ENCODE assay signal across 11 mouse cellular contexts in genomic region chr7:99065391-99065831, GRCm38 (mm10).
DNase-seq lines count a peak whose midpoint lies in the region; ATAC-seq and TF ChIP-seq lines count a peak whose summit lies in the region.
"Had no signal": no experiment of that assay in that cellular context is flagged by ENCODE, and none has a peak within 500 bp of the region (broad histone marks: within the 10 kb centered on the region; RNA-seq: fewer than 3 reads in every experiment).

No protein-coding gene starts in this region.

- DNase-seq in hindbrain, embryonic 10.5 days (ENCODE audit: low spot score) = peak; percentile 7
- DNase-seq in hindbrain, postnatal 0 days (ENCODE audit: low spot score) = no peak
- peak; percentile 47 for DNase-seq in embryo, embryonic 11.5 days (ENCODE audit: low read depth, low spot score)
- peak; percentile 17 for DNase-seq in midbrain, embryonic 14.5 days
- no peak for DNase-seq in right cerebral cortex, postnatal 10 days (ENCODE audit: low spot score in 2 of 2)
- DNase-seq in frontal cortex, postnatal 14 days (ENCODE audit: low spot score in 2 of 2) = no peak

- peaks cover 12% of the 10 kb centered on the region for H3K4me1 ChIP-seq in hindbrain, embryonic 10.5 days (replicated peaks)
- H3K4me1 ChIP-seq in hindbrain, postnatal 0 days (ENCODE audit: insufficient read depth, low read length) = no peaks in the 10 kb centered on the region
- H3K4me1 ChIP-seq in hindbrain, embryonic 16.5 days (ENCODE audit: control insufficient read depth, insufficient read depth, low read depth, low read length) = no peaks in the 10 kb centered on the region; the same call in 1 of the 2 replicates
- H3K4me1 ChIP-seq in midbrain, embryonic 14.5 days (ENCODE audit: control insufficient read depth, insufficient read depth, low read length) = 0 out of 2 replicates have a peak, but pooled peaks cover 4% of the 10 kb centered on the region

- WGBS in hindbrain, embryonic 10.5 days = 9% methylated on average over 11 of the region's 11 CpGs
- 21% methylated on average over 11 of the region's 11 CpGs for WGBS in hindbrain, postnatal 0 days
- 11% methylated on average over 11 of the region's 11 CpGs for WGBS in hindbrain, embryonic 16.5 days
- 5% methylated on average over 11 of the region's 11 CpGs for WGBS in midbrain, embryonic 14.5 days

- no peaks in the 10 kb centered on the region for H3K36me3 ChIP-seq in hindbrain, embryonic 10.5 days
- no peaks in the 10 kb centered on the region for H3K36me3 ChIP-seq in hindbrain, postnatal 0 days (ENCODE audit: insufficient read depth, low read length)
- no peaks in the 10 kb centered on the region for H3K36me3 ChIP-seq in hindbrain, embryonic 16.5 days (ENCODE audit: control insufficient read depth, insufficient read depth, low read length)
- no peaks in the 10 kb centered on the region for H3K36me3 ChIP-seq in midbrain, embryonic 14.5 days (ENCODE audit: control insufficient read depth, insufficient read depth, low read length)

- H3K4me2 ChIP-seq in hindbrain, postnatal 0 days (ENCODE audit: low read depth, low read length) = no peak overlapping the region
- no peak overlapping the region for H3K4me2 ChIP-seq in hindbrain, embryonic 16.5 days (ENCODE audit: low read length)
- no peak overlapping the region for H3K4me2 ChIP-seq in midbrain, embryonic 14.5 days (ENCODE audit: low read length)
- H3K4me2 ChIP-seq: liver, embryonic 11.5 days had no signal

- ATAC-seq in hindbrain, postnatal 0 days = no peak
- no peak for ATAC-seq in hindbrain, embryonic 16.5 days
- no peak for ATAC-seq in midbrain, embryonic 14.5 days (ENCODE audit: low FRiP score, low TSS enrichment)
- ATAC-seq in megakaryocyte progenitor cell, adult 5-6 weeks (replicated peaks; ENCODE audit: poor library complexity) = no peak

- 0 out of 2 replicates have a peak overlapping the region, but pooled peaks have one; percentile 13 for H3K27ac ChIP-seq in hindbrain, embryonic 10.5 days
- no peak overlapping the region for H3K27ac ChIP-seq in hindbrain, postnatal 0 days
- 0 out of 2 replicates have a peak overlapping the region, but pooled peaks have one; percentile 12 for H3K27ac ChIP-seq in hindbrain, embryonic 16.5 days (ENCODE audit: low read depth, low read length)
- no peak overlapping the region for H3K27ac ChIP-seq in midbrain, embryonic 14.5 days (replicated peaks; ENCODE audit: low read depth, low read length)

- H3K4me3 ChIP-seq in hindbrain, embryonic 10.5 days = no peak overlapping the region
- H3K4me3 ChIP-seq in hindbrain, postnatal 0 days (ENCODE audit: low read length) = no peak overlapping the region
- H3K4me3 ChIP-seq in hindbrain, embryonic 16.5 days (ENCODE audit: low read length) = no peak overlapping the region
- no peak overlapping the region for H3K4me3 ChIP-seq in midbrain, embryonic 14.5 days (replicated peaks; ENCODE audit: low read depth, low read length)
- H3K4me3 ChIP-seq: erythroblast, embryonic 14.5 days had no signal

- H3K27me3 ChIP-seq in hindbrain, embryonic 10.5 days (ENCODE audit: insufficient read depth, poor library complexity, severe bottlenecking) = no peaks in the 10 kb centered on the region
- H3K27me3 ChIP-seq in hindbrain, postnatal 0 days (ENCODE audit: insufficient read depth, low read length) = no peaks in the 10 kb centered on the region
- H3K27me3 ChIP-seq in hindbrain, embryonic 16.5 days (replicated peaks; ENCODE audit: control insufficient read depth, insufficient read depth, low read length) = no peaks in the 10 kb centered on the region
- no peaks in the 10 kb centered on the region for H3K27me3 ChIP-seq in midbrain, embryonic 14.5 days (ENCODE audit: control insufficient read depth, insufficient read depth, low read length)

- no peak for TF ChIP-seq CTCF in hindbrain, postnatal 0 days (IDR thresholded peaks at IDR 0.05; ENCODE audit: low read depth)

- H3K9me3 ChIP-seq in hindbrain, embryonic 10.5 days = no peaks in the 10 kb centered on the region
- H3K9me3 ChIP-seq in hindbrain, postnatal 0 days (ENCODE audit: low read length) = no peaks in the 10 kb centered on the region
- H3K9me3 ChIP-seq in hindbrain, embryonic 16.5 days (ENCODE audit: control insufficient read depth, low read length) = no peaks in the 10 kb centered on the region
- H3K9me3 ChIP-seq in midbrain, embryonic 14.5 days (ENCODE audit: control insufficient read depth, low read length) = no peaks in the 10 kb centered on the region
- H3K9me3 ChIP-seq: G1E had no signal

- no peak overlapping the region for H3K9ac ChIP-seq in hindbrain, postnatal 0 days (replicated peaks; ENCODE audit: low read length)
- H3K9ac ChIP-seq in hindbrain, embryonic 16.5 days (ENCODE audit: low read depth, low read length) = no peak overlapping the region
- H3K9ac ChIP-seq in midbrain, embryonic 14.5 days (replicated peaks; ENCODE audit: low read length) = no peak overlapping the region; the same call in 1 of the 2 replicates

Comparison
In these comparisons a context has a peak if more than half of its experiments do, and no peak if none do; other contexts are left out.
1. DNase-seq: peak in hindbrain, embryonic 10.5 days (single experiment), embryo, embryonic 11.5 days (single experiment) and midbrain, embryonic 14.5 days (single experiment); none in hindbrain, postnatal 0 days (single experiment), right cerebral cortex, postnatal 10 days (0 of 2) and frontal cortex, postnatal 14 days (0 of 2).
2. H3K27ac ChIP-seq: peak in hindbrain, embryonic 10.5 days (single experiment) and hindbrain, embryonic 16.5 days (single experiment); none in hindbrain, postnatal 0 days (single experiment) and midbrain, embryonic 14.5 days (single experiment).